Comparison of ENCODE assay signal across 29 mouse cellular contexts in the genomic region with DNA sequence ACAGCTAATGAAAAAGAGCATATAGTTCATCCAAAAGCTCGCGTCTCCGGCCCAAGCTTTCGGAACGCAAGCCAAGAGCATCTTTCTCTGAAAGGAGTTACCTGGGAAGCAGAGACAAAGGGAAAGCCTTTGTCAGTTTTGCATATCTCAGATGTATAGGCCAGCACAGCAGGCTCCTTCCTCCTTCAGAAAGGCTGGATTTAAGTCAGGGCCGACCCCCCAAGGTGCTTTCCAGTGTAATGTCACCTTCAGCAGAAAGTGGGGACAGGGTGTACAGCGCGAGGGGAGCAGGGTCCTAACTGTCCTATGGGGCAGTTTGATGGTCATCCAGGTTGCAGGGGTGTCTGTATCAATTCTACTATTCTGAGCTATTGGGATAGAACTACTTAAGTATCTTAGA. TPM values are rescaled to one million over a fixed set of nuclear protein-coding genes. Genes with fewer than 3 reads are reported as not detected.
DNase-seq lines count a peak whose midpoint lies in the region; ATAC-seq and TF ChIP-seq lines count a peak whose summit lies in the region.
"Had no signal": no experiment of that assay in that cellular context is flagged by ENCODE, and none has a peak within 500 bp of the region (broad histone marks: within the 10 kb centered on the region; RNA-seq: fewer than 3 reads in every experiment).

No protein-coding gene starts in this region.

- no peak for ATAC-seq in hindbrain, embryonic 13.5 days (ENCODE audit: low FRiP score)
- ATAC-seq in hindbrain, postnatal 0 days, result no peak
- 0 out of 2 replicates have a peak, but pooled peaks have one; percentile 13 for ATAC-seq in midbrain, embryonic 15.5 days (replicated peaks)
- no peak for ATAC-seq in lung, postnatal 0 days
- ATAC-seq: forebrain, embryonic 15.5 days; intestine, postnatal 0 days had no signal

- H3K4me2 ChIP-seq in hindbrain, embryonic 13.5 days, result no peak overlapping the region
- no peak overlapping the region for H3K4me2 ChIP-seq in hindbrain, postnatal 0 days (ENCODE audit: low read depth, low read length)
- H3K4me2 ChIP-seq in midbrain, embryonic 15.5 days, result no peak overlapping the region
- no peak overlapping the region for H3K4me2 ChIP-seq in lung, postnatal 0 days (replicated peaks; ENCODE audit: low read depth, low read length)
- H3K4me2 ChIP-seq: embryonic facial prominence, embryonic 13.5 days; forebrain, embryonic 12.5 days; forebrain, embryonic 15.5 days; heart, embryonic 13.5 days had no signal

- no peak overlapping the region for H3K9ac ChIP-seq in hindbrain, embryonic 13.5 days
- no peak overlapping the region for H3K9ac ChIP-seq in hindbrain, postnatal 0 days (replicated peaks; ENCODE audit: low read length)
- no peak overlapping the region for H3K9ac ChIP-seq in midbrain, embryonic 15.5 days
- no peak overlapping the region for H3K9ac ChIP-seq in lung, postnatal 0 days (replicated peaks; ENCODE audit: low read depth)
- H3K9ac ChIP-seq: embryonic facial prominence, embryonic 13.5 days; forebrain, embryonic 12.5 days; forebrain, embryonic 15.5 days; heart, embryonic 13.5 days had no signal

- peaks cover 8% of the 10 kb centered on the region; the same call in 1 of the 2 replicates for H3K4me1 ChIP-seq in hindbrain, embryonic 13.5 days (replicated peaks)
- H3K4me1 ChIP-seq in hindbrain, postnatal 0 days (ENCODE audit: insufficient read depth, low read length), result no peaks in the 10 kb centered on the region
- no peaks in the 10 kb centered on the region; the same call in 1 of the 2 replicates for H3K4me1 ChIP-seq in midbrain, embryonic 15.5 days
- peaks cover 6% of the 10 kb centered on the region for H3K4me1 ChIP-seq in midbrain, embryonic 10.5 days
- no peaks in the 10 kb centered on the region for H3K4me1 ChIP-seq in lung, postnatal 0 days (ENCODE audit: insufficient read depth, low read depth, low read length)
- H3K4me1 ChIP-seq: embryonic facial prominence, embryonic 10.5 days; embryonic facial prominence, embryonic 13.5 days; forebrain, embryonic 12.5 days; forebrain, embryonic 15.5 days; heart, embryonic 10.5 days; heart, embryonic 13.5 days had no signal

- DNase-seq in hindbrain, postnatal 0 days (ENCODE audit: low spot score), result no peak
- DNase-seq in midbrain, embryonic 10.5 days (ENCODE audit: low spot score), result no peak
- DNase-seq in ES-CJ7 (ENCODE audit: low read depth, low spot score), result peak; percentile 88
- no peak for DNase-seq in retina, embryonic 14.5 days (ENCODE audit: low spot score)
- DNase-seq in lung, postnatal 0 days (ENCODE audit: low spot score), result no peak
- DNase-seq: adrenal gland, adult 2 months; adrenal gland, postnatal 14 days; B cell, adult 2 months; cerebellum, adult 11 months; cerebellum, adult 2 months; cerebellum, adult 9-11 months; cerebellum, postnatal 25 days; embryo, embryonic 11 days; gastrocnemius, postnatal 25 days; heart, adult 2 months had no signal

- H3K27ac ChIP-seq in hindbrain, embryonic 13.5 days, result peak overlapping the region; percentile 24; the same call in 1 of the 2 replicates
- no peak overlapping the region for H3K27ac ChIP-seq in hindbrain, postnatal 0 days
- H3K27ac ChIP-seq in midbrain, embryonic 15.5 days, result no peak overlapping the region
- no peak overlapping the region for H3K27ac ChIP-seq in midbrain, embryonic 10.5 days (replicated peaks)
- H3K27ac ChIP-seq in lung, postnatal 0 days (ENCODE audit: low read length), result no peak overlapping the region
- H3K27ac ChIP-seq: embryonic facial prominence, embryonic 10.5 days; embryonic facial prominence, embryonic 13.5 days; forebrain, embryonic 12.5 days; forebrain, embryonic 15.5 days; heart, adult 2 months; heart, embryonic 10.5 days; heart, embryonic 13.5 days had no signal

- H3K9me3 ChIP-seq in hindbrain, embryonic 13.5 days, result no peaks in the 10 kb centered on the region
- no peaks in the 10 kb centered on the region for H3K9me3 ChIP-seq in hindbrain, postnatal 0 days (ENCODE audit: low read length)
- H3K9me3 ChIP-seq in midbrain, embryonic 15.5 days, result no peaks in the 10 kb centered on the region
- H3K9me3 ChIP-seq in midbrain, embryonic 10.5 days (replicated peaks), result no peaks in the 10 kb centered on the region
- no peaks in the 10 kb centered on the region for H3K9me3 ChIP-seq in lung, postnatal 0 days (ENCODE audit: low read length)
- H3K9me3 ChIP-seq: embryonic facial prominence, embryonic 10.5 days; embryonic facial prominence, embryonic 13.5 days; forebrain, embryonic 12.5 days; forebrain, embryonic 15.5 days; heart, embryonic 10.5 days; heart, embryonic 13.5 days had no signal

- no peaks in the 10 kb centered on the region for H3K27me3 ChIP-seq in hindbrain, embryonic 13.5 days
- no peaks in the 10 kb centered on the region for H3K27me3 ChIP-seq in hindbrain, postnatal 0 days (ENCODE audit: insufficient read depth, low read length)
- no peaks in the 10 kb centered on the region for H3K27me3 ChIP-seq in midbrain, embryonic 15.5 days (replicated peaks)
- peaks cover 54% of the 10 kb centered on the region for H3K27me3 ChIP-seq in midbrain, embryonic 10.5 days (ENCODE audit: low read depth, poor library complexity, severe bottlenecking)
- no peaks in the 10 kb centered on the region for H3K27me3 ChIP-seq in lung, postnatal 0 days (replicated peaks; ENCODE audit: insufficient read depth, low read length)
- H3K27me3 ChIP-seq: CH12.LX; embryonic facial prominence, embryonic 13.5 days; heart, embryonic 13.5 days had no signal

- TF ChIP-seq CTCF in hindbrain, postnatal 0 days (IDR thresholded peaks at IDR 0.05; ENCODE audit: low read depth), result no peak
- TF ChIP-seq CTCF in lung, postnatal 0 days (IDR thresholded peaks at IDR 0.05), result no peak

- no peaks in the 10 kb centered on the region for H3K36me3 ChIP-seq in hindbrain, embryonic 13.5 days
- no peaks in the 10 kb centered on the region for H3K36me3 ChIP-seq in hindbrain, postnatal 0 days (ENCODE audit: insufficient read depth, low read length)
- no peaks in the 10 kb centered on the region for H3K36me3 ChIP-seq in midbrain, embryonic 15.5 days (replicated peaks)
- H3K36me3 ChIP-seq in midbrain, embryonic 10.5 days, result no peaks in the 10 kb centered on the region
- H3K36me3 ChIP-seq in lung, postnatal 0 days (ENCODE audit: insufficient read depth, low read length), result no peaks in the 10 kb centered on the region
- H3K36me3 ChIP-seq: embryonic facial prominence, embryonic 10.5 days; forebrain, embryonic 12.5 days; forebrain, embryonic 15.5 days; heart, embryonic 10.5 days; heart, embryonic 13.5 days had no signal

- WGBS in hindbrain, embryonic 13.5 days, result 36% methylated on average over 8 of the region's 8 CpGs
- WGBS in hindbrain, postnatal 0 days, result 40% methylated on average over 8 of the region's 8 CpGs
- WGBS in midbrain, embryonic 15.5 days, result 34% methylated on average over 8 of the region's 8 CpGs
- WGBS in midbrain, embryonic 10.5 days, result 22% methylated on average over 8 of the region's 8 CpGs
- 68% methylated on average over 8 of the region's 8 CpGs for WGBS in lung, postnatal 0 days

- TF ChIP-seq EP300 in lung, postnatal 0 days (IDR thresholded peaks at IDR 0.05), result no peak

- no peak overlapping the region for H3K4me3 ChIP-seq in hindbrain, embryonic 13.5 days
- H3K4me3 ChIP-seq in hindbrain, postnatal 0 days (ENCODE audit: low read length), result no peak overlapping the region
- no peak overlapping the region for H3K4me3 ChIP-seq in midbrain, embryonic 15.5 days
- H3K4me3 ChIP-seq in midbrain, embryonic 10.5 days, result no peak overlapping the region
- no peak overlapping the region for H3K4me3 ChIP-seq in lung, postnatal 0 days (ENCODE audit: low read depth, low read length)
- H3K4me3 ChIP-seq: embryonic facial prominence, embryonic 10.5 days; embryonic facial prominence, embryonic 13.5 days; erythroblast, embryonic 14.5 days; forebrain, embryonic 12.5 days; forebrain, embryonic 15.5 days; heart, adult 2 months; heart, embryonic 10.5 days; heart, embryonic 13.5 days had no signal

RNA-seq across cellular contexts. Expression of gene Mab21l1, which starts 18.7 kb away (rescaled TPM):
- polyA plus RNA-seq in hindbrain, embryonic 13.5 days (2015; fragmentation: Nextera tagmentation; extraction: Ambion mirVana), result 167 and 174 TPM in 2 replicates
- 132 and 137 TPM in 2 replicates for total RNA-seq in hindbrain, postnatal 0 days (2014; rRNA removed)
- 175 and 179 TPM in 2 replicates for polyA plus RNA-seq in hindbrain, postnatal 0 days (2015; fragmentation: Nextera tagmentation; extraction: Ambion mirVana)
- polyA plus RNA-seq in midbrain, embryonic 15.5 days (2015; fragmentation: Nextera tagmentation; extraction: Ambion mirVana), result 159 and 172 TPM in 2 replicates
- polyA plus RNA-seq in midbrain, embryonic 10.5 days (2016; fragmentation: Nextera tagmentation; extraction: Ambion mirVana), result 33.1 and 47.5 TPM in 2 replicates
- 0.24 TPM in 1 of 2 replicates, not detected in the other for polyA plus RNA-seq in lung, postnatal 0 days (2015; fragmentation: Nextera tagmentation; extraction: Ambion mirVana)
- total RNA-seq: CH12.LX; common myeloid progenitor, adult 5-6 weeks; heart, postnatal 25 days; hematopoietic stem cell, adult 5-6 weeks had no signal
- polyA plus RNA-seq: erythroblast, embryonic 14.5 days had no signal

Comparison
In these comparisons a context has a peak if more than half of its experiments do, and no peak if none do; other contexts are left out.
1. RNA of gene Mab21l1, which starts 18.7 kb away (polyA plus RNA-seq): 175 to 179 TPM in hindbrain, postnatal 0 days, 167 to 174 TPM in hindbrain, embryonic 13.5 days, 159 to 172 TPM in midbrain, embryonic 15.5 days and 33.1 to 47.5 TPM in midbrain, embryonic 10.5 days; 0.24 TPM in lung, postnatal 0 days; every median in the first group is over 10 times any median in the second.